Mouse (Mus musculus): Measurements from ENCODE around the gene St8sia6.

DNA sequence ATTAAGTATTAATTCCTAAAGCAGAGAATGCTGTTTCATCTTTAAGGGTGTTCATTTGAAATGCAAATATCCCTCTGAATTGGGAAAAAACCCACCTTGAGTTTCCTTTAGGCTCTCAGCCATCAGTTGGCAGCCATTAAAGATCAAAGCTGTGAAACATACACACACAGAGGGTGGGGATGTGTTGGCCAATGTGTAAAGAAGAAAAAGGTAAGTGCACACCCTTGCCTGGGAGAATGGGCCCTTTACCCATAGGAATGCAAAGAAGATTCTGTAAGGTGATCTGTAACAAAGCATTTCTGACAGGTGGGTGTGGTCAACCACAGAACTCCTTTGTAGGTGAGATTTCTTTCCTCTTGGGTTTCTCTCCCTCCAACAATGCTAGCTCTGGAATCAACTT lies 96.3 kb downstream of the St8sia6 start:
- TF ChIP-seq TAL1 (IDR thresholded peaks at IDR 0.05; ENCODE audit: low read length) (no peak), GATA1 (IDR thresholded peaks at IDR 0.05; ENCODE audit: low read length) (no peak)
